Mouse (Mus musculus): ENCODE results near the gene Tpk1.

- no peak for TF ChIP-seq CTCF (IDR thresholded peaks at IDR 0.05; ENCODE audit: borderline replicate concordance, extremely low read depth, insufficient read depth, insufficient read length)
- TF ChIP-seq POLR2A (IDR thresholded peaks at IDR 0.05; ENCODE audit: borderline replicate concordance, extremely low read depth, insufficient read depth, insufficient read length, poor library complexity, severe bottlenecking) = no peak
These were observed 130.6 kb downstream of the Tpk1 start for GRCm38 (mm10) chr6:43535459-43535858.

Data from brain, embryonic 14.5 days (tissue).